Mouse (Mus musculus) forebrain, embryonic 10.5 days (tissue): ENCODE measurements at regions not wholly inside any gene's neighbourhood (a gene's known extent, or its start where the extent isn't known, plus 50 kb on each side); places are given as distances from the start of the nearest gene placed in this dataset.

Experiments
- DNase-seq: peaks from one replicate; pipeline ENCODE4 v3.0.0-alpha.2; 2017; ENCODE audit warnings: low spot score; ENCODE audit errors: extremely low spot score
- H3K27ac ChIP-seq: fragments of 300-500 bp; sonication (generic); 2 replicates; pipeline ENCODE4 v1.5.1; 2016; ENCODE audit warnings: mild to moderate bottlenecking
- H3K27me3 ChIP-seq: fragments of 300-500 bp; sonication (generic); 2 replicates; pipeline ENCODE4 v1.6.1; 2016; ENCODE audit warnings: mild to moderate bottlenecking; ENCODE audit not compliant: poor library complexity, severe bottlenecking
- H3K36me3 ChIP-seq: fragments of 300-500 bp; sonication (generic); replicated peaks from 2 replicates; pipeline ENCODE4 v1.6.1; 2016; ENCODE audit warnings: mild to moderate bottlenecking, moderate library complexity
- H3K4me1 ChIP-seq: fragments of 300-500 bp; sonication (generic); 2 replicates; pipeline ENCODE4 v1.6.1; 2016
- H3K4me3 ChIP-seq: fragments of 300-500 bp; sonication (generic); 2 replicates; pipeline ENCODE4 v1.5.1; 2016; ENCODE audit warnings: mild to moderate bottlenecking, moderate library complexity
- H3K9me3 ChIP-seq: fragments of 300-500 bp; sonication (generic); 2 replicates; pipeline ENCODE4 v1.6.1; 2016; ENCODE audit warnings: mild to moderate bottlenecking, moderate library complexity
- WGBS: fragments of 180-500 bp; shearing (Covaris S2); methylation state at CpG from one replicate; pipeline ENCODE4 v1.1.7; 2016; 5-methylcytosine and 5-hydroxymethylcytosine counted together

GRCm38 (mm10) chr16:77495310-77495709, 106.6 kb downstream of the Gm11146 start:
- 94% methylated on average over 7 of the region's 7 CpGs for WGBS
- Histone ChIP-seq H3K27ac (no peak overlapping the region), H3K9me3 (no peaks in the 10 kb centered on the region), H3K27me3 (no peaks in the 10 kb centered on the region), H3K4me1 (peaks cover 11% of the 10 kb centered on the region), H3K4me3 (no peak overlapping the region), H3K36me3 (no peaks in the 10 kb centered on the region)
- DNase-seq, result no peak

- Histone ChIP-seq H3K27ac (no peak overlapping the region), H3K36me3 (no peaks in the 10 kb centered on the region), H3K27me3 (no peaks in the 10 kb centered on the region), H3K9me3 (no peaks in the 10 kb centered on the region), H3K4me1 (no peaks in the 10 kb centered on the region), H3K4me3 (no peak overlapping the region)
- no peak for DNase-seq
- WGBS, result 89% methylated on average over 7 of the region's 7 CpGs
These were observed 107.9 kb downstream of the Gm11146 start for GRCm38 (mm10) chr16:77494042-77494441.

- 90% methylated on average over 1 of the region's 1 CpGs for WGBS
- Histone ChIP-seq H3K27ac (no peak overlapping the region), H3K4me3 (no peak overlapping the region), H3K27me3 (no peaks in the 10 kb centered on the region), H3K36me3 (peaks cover 4% of the 10 kb centered on the region; the same call in 1 of the 2 replicates), H3K4me1 (no peaks in the 10 kb centered on the region), H3K9me3 (no peaks in the 10 kb centered on the region)
- no peak for DNase-seq
These were observed 113.7 kb downstream of the Gm11146 start for GRCm38 (mm10) chr16:77488155-77488554.

GRCm38 (mm10) chr16:77479812-77480211, 122.1 kb downstream of the Gm11146 start:
- 80% methylated on average over 7 of the region's 7 CpGs for WGBS

GRCm38 (mm10) chr16:77471868-77472267, 130.0 kb downstream of the Gm11146 start:
- no peak overlapping the region for H3K27ac ChIP-seq
- H3K27me3 ChIP-seq, result no peaks in the 10 kb centered on the region
- no peak for DNase-seq
- H3K4me3 ChIP-seq, result no peak overlapping the region
- WGBS, result 90% methylated on average over 3 of the region's 3 CpGs
- no peaks in the 10 kb centered on the region for H3K9me3 ChIP-seq
- peaks cover 9% of the 10 kb centered on the region for H3K36me3 ChIP-seq
- no peaks in the 10 kb centered on the region for H3K4me1 ChIP-seq

More at GRCm38 (mm10) chr16:77479812-77480211, 122.1 kb downstream of the Gm11146 start:
- Histone ChIP-seq H3K27ac (no peak overlapping the region), H3K4me3 (no peak overlapping the region), H3K36me3 (no peaks in the 10 kb centered on the region), H3K4me1 (no peaks in the 10 kb centered on the region), H3K27me3 (no peaks in the 10 kb centered on the region), H3K9me3 (no peaks in the 10 kb centered on the region)
- no peak for DNase-seq

GRCm38 (mm10) chr16:77469903-77470302, 132.0 kb downstream of the Gm11146 start:
- 94% methylated on average over 4 of the region's 4 CpGs for WGBS
- no peak for DNase-seq
- peaks cover 5% of the 10 kb centered on the region for H3K4me1 ChIP-seq
- no peaks in the 10 kb centered on the region for H3K27me3 ChIP-seq
- H3K9me3 ChIP-seq, result no peaks in the 10 kb centered on the region
- no peak overlapping the region for H3K27ac ChIP-seq
- H3K4me3 ChIP-seq, result no peak overlapping the region
- H3K36me3 ChIP-seq, result peaks cover 9% of the 10 kb centered on the region

GRCm38 (mm10) chr16:77469328-77469875, 132.5 kb downstream of the Gm11146 start:
- H3K4me3 ChIP-seq, result no peak overlapping the region
- H3K4me1 ChIP-seq, result peaks cover 10% of the 10 kb centered on the region
- WGBS, result 94% methylated on average over 6 of the region's 6 CpGs
- H3K9me3 ChIP-seq, result no peaks in the 10 kb centered on the region
- no peaks in the 10 kb centered on the region for H3K27me3 ChIP-seq
- no peak overlapping the region for H3K27ac ChIP-seq
- peaks cover 9% of the 10 kb centered on the region for H3K36me3 ChIP-seq
- no peak for DNase-seq

GRCm38 (mm10) chr16:77467216-77467615, 134.7 kb downstream of the Gm11146 start:
- H3K27me3 ChIP-seq, result no peaks in the 10 kb centered on the region
- no peak overlapping the region for H3K4me3 ChIP-seq
- no peaks in the 10 kb centered on the region for H3K9me3 ChIP-seq
- WGBS, result 94% methylated on average over 12 of the region's 12 CpGs
- peaks cover 15% of the 10 kb centered on the region for H3K4me1 ChIP-seq
- H3K27ac ChIP-seq, result no peak overlapping the region
- H3K36me3 ChIP-seq, result peaks cover 9% of the 10 kb centered on the region
- DNase-seq, result no peak

- H3K36me3 ChIP-seq, result peaks cover 9% of the 10 kb centered on the region
- no peak overlapping the region for H3K27ac ChIP-seq
- WGBS, result 61% methylated on average over 6 of the region's 6 CpGs
- peaks cover 20% of the 10 kb centered on the region for H3K4me1 ChIP-seq
- DNase-seq, result no peak
- H3K9me3 ChIP-seq, result no peaks in the 10 kb centered on the region
- H3K4me3 ChIP-seq, result no peak overlapping the region
- no peaks in the 10 kb centered on the region for H3K27me3 ChIP-seq
These were observed 137.3 kb downstream of the Gm11146 start for GRCm38 (mm10) chr16:77464623-77465022.

GRCm38 (mm10) chr16:77461922-77462321, 140.0 kb downstream of the Gm11146 start:
- no peak for DNase-seq

GRCm38 (mm10) chr16:77461459-77461858, 140.4 kb downstream of the Gm11146 start:
- H3K4me3 ChIP-seq, result no peak overlapping the region
- H3K4me1 ChIP-seq, result peaks cover 20% of the 10 kb centered on the region
- H3K27ac ChIP-seq, result no peak overlapping the region
- no peaks in the 10 kb centered on the region for H3K27me3 ChIP-seq
- WGBS, result 79% methylated on average over 1 of the region's 1 CpGs
- DNase-seq, result no peak
- no peaks in the 10 kb centered on the region for H3K36me3 ChIP-seq
- no peaks in the 10 kb centered on the region for H3K9me3 ChIP-seq

More at GRCm38 (mm10) chr16:77461922-77462321, 140.0 kb downstream of the Gm11146 start:
- H3K9me3 ChIP-seq, result no peaks in the 10 kb centered on the region
- no peak overlapping the region for H3K4me3 ChIP-seq
- H3K4me1 ChIP-seq, result peaks cover 20% of the 10 kb centered on the region
- WGBS, result 88% methylated on average over 3 of the region's 3 CpGs
- H3K36me3 ChIP-seq, result no peaks in the 10 kb centered on the region
- no peak overlapping the region for H3K27ac ChIP-seq
- H3K27me3 ChIP-seq, result no peaks in the 10 kb centered on the region

- no peaks in the 10 kb centered on the region for H3K9me3 ChIP-seq
- 95% methylated on average over 2 of the region's 2 CpGs for WGBS
- H3K4me3 ChIP-seq, result no peak overlapping the region
- no peak overlapping the region for H3K27ac ChIP-seq
- no peak for DNase-seq
- H3K4me1 ChIP-seq, result peaks cover 12% of the 10 kb centered on the region
- H3K27me3 ChIP-seq, result no peaks in the 10 kb centered on the region
- H3K36me3 ChIP-seq, result no peaks in the 10 kb centered on the region
These were observed 142.2 kb downstream of the Gm11146 start for GRCm38 (mm10) chr16:77459651-77460050.

GRCm38 (mm10) chr16:77444647-77445046, 157.2 kb downstream of the Gm11146 start:
- WGBS, result 94% methylated on average over 6 of the region's 6 CpGs
- peaks cover 36% of the 10 kb centered on the region for H3K4me1 ChIP-seq

GRCm38 (mm10) chr16:77444006-77444405, 157.9 kb downstream of the Gm11146 start:
- no peak for DNase-seq
- Histone ChIP-seq H3K36me3 (no peaks in the 10 kb centered on the region), H3K4me1 (peaks cover 36% of the 10 kb centered on the region), H3K9me3 (no peaks in the 10 kb centered on the region), H3K27ac (peak overlapping the region; percentile 65), H3K27me3 (no peaks in the 10 kb centered on the region), H3K4me3 (no peak overlapping the region)
- 34% methylated on average over 4 of the region's 4 CpGs for WGBS

More at GRCm38 (mm10) chr16:77444647-77445046, 157.2 kb downstream of the Gm11146 start:
- no peak for DNase-seq
- H3K36me3 ChIP-seq, result no peaks in the 10 kb centered on the region
- H3K9me3 ChIP-seq, result no peaks in the 10 kb centered on the region
- H3K27me3 ChIP-seq, result no peaks in the 10 kb centered on the region
- H3K4me3 ChIP-seq, result no peak overlapping the region
- H3K27ac ChIP-seq, result 0 out of 2 replicates have a peak overlapping the region, but pooled peaks have one; percentile 65
